Mouse (Mus musculus) frontal cortex, postnatal 25 days (tissue): ENCODE data around the gene Olfr456.
"Not testable (repeated sequence)": the region's sequence is repeated elsewhere in the genome, so short reads cannot be mapped to it uniquely, and the experiment has no call there.

Experiments used
- DNase-seq, 2 experiments: peaks; one replicate each; pipeline ENCODE4 v3.0.0; 2022; ENCODE audit warnings: low spot score in 2 of 2

Olfr456 gene

DNA sequence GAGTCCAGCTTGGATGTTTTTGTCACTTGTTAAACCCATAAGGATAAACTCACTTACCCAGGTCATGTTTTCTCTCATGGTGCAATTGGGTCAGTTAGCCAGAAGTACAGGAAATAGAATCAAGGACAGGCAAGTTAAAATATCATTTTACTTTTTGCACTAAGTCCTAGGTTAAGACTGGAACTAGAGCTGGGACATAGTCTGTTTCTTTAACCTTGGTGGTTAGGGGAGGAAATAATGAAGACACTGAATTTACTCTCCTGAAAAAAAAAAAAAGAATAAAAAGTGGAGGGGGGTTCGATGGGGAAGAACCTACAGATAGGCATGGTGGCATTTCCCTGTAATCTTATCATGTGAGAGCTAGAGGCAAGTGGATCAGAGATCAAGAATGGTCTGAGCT lies at the start of gene Olfr456:
Gene Olfr456, minus strand, starts transcription at position 101 of the 400 bp plus-strand sequence.
- no peak for DNase-seq

DNA sequence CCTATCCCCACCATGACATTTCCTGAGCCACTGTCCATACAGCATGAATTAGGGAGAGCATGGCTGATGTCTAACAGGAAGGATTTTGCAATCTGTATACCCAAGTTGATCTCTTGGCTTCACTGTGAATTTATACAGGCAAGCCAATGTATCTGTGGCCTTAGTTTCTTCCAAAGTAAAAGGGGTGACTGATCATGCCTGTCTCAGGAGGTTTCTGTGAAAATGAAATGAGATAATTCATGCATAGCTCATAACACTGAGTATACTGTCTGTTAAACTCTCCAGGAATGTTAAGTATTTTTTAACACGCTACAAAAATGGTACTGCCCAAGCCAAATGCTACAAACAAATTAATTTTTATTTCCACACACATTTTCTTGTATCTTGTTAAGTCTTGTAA lies 26.4 kb upstream of the Olfr456 start:
- DNase-seq: no peak

DNA sequence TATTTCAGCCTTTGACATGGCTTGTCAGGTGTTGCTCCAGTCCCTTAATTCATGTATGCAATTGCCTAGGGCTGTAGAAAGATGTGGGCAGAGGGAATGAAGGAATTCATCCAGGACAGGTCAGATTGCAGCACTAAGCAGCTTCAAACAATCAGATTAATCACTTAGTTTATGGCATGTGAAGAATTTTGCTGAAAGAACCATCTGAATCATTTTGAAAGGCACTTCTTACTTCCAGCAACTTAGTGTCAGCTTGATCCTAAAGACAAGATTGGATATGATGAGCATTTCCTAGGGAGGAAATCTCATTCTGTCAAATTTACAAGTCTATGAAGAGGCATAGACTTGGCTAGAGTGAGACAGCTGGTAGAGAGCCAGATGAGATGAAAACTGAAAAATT lies 22.3 kb upstream of the Olfr456 start:
- no peak for DNase-seq

DNA sequence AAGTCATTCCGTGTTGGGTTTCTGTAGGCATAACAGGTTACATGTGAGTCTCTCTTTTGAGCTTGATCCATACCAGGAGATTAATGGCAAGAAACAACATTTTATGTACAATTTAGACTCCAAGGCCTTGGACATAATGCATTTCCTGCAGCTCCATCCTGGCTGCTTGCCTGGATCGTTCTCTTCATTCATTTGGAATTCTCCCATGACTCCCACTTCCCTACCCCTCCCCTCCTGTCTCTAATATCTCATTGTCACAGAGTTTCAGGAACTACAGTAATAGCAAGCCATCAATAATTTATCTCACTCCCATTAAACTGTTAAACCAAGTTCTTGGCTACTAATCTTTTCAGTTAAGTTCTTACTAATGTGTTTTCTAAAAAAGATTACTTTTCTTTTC lies 16.5 kb upstream of the Olfr456 start:
- DNase-seq: no peak

DNA sequence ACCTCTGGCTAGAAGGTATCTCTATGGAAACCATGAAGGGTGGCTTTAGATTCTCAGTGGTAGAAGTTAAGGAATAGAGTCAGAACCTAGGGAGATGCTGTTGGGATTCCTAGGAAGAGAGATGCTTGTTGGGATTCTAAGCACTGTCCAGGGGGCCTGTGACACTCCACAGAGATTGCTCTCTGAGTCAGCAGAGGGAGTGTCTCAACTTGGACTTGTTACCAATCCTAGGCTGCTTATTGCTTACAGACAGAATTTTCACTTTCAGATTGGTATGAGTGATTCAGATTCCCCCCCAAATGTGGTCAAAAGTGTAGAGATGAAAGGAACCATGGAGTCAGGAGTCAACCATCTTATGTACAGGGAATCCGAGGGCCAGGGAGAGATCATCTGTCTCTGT lies 2.7 kb upstream of the Olfr456 start:
- no peak for DNase-seq

DNA sequence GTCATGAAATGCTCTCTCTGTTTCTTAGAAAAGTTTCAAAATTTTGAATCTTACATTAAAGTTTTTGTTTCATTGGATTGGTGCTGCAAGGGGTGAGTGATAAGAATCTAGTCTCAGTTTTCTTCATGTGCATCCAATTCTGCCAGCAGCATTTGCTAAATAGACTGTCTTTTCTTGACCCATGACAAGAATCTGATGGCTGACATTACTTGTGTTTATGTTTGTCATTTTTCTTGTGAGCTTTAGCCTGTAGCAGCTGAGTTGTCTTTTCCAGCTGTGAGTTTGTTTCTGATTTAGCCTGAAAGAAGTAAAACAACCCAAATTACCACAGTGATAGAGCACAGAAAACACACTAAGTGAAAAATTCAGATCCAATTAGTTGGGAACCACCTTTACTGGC lies 2.4 kb downstream of the Olfr456 start:
- no peak for DNase-seq

DNA sequence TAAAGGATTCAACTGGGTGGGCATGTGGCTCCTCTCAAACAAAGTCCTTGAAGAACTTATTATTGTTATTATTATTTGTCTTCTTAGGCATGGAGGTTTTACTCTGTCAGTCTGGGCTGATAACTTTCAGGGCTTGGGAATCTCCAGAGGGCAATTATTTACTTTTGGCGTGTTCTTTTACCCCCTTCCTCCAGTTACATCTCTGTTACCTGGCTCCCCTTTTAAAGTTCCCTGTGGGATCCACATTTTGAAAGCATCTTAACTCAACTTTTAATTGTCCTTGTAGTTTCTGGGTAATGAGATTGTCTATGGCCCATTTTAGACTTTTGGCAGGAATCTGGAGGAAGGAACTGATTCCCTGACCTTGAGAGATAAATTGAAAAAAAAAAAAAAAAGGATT lies 10.8 kb downstream of the Olfr456 start, which contains the start of gene Olfr457:
Gene Olfr457, minus strand, starts transcription at position 101 of the 400 bp plus-strand sequence.
- no peak for DNase-seq

DNA sequence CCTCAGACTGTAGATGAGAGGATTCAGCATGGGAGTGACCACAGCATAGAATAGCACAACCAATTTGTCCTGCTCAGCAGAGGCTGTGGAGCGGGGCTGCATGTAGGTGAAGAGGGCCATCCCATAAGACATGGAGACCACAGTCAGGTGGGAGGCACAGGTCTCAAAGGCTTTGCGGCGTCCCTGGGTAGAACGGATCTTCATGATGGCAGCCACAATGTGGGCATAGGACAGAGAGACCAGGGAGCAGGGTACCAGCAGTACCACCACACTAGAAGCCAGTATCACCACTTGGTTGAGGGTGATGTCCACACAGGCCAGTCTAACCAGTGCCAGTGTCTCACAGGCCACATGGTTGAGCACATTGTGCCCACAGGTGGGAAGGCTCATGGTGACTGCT lies 15.7 kb downstream of the Olfr456 start:
- not testable (repeated sequence) for DNase-seq

DNA sequence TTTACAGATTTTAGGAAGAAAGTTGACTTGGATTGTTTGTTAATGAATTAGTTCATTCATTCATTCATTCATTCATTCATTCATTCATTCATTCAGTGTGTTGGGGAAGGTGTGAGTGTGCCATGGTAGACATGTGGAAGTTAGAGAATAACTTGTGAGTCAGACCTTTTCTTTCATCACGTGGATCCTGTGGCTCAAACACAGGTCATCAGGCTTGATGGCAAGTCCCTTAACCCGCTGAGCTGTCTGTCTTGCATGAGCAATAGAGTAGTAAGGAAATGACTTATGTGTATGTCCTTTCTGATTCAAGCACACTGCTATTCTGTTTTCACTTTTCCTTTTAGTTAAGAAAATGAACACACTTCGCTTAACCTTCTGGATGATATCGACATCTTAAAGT lies 16.5 kb downstream of the Olfr456 start:
- DNase-seq: no peak

DNA sequence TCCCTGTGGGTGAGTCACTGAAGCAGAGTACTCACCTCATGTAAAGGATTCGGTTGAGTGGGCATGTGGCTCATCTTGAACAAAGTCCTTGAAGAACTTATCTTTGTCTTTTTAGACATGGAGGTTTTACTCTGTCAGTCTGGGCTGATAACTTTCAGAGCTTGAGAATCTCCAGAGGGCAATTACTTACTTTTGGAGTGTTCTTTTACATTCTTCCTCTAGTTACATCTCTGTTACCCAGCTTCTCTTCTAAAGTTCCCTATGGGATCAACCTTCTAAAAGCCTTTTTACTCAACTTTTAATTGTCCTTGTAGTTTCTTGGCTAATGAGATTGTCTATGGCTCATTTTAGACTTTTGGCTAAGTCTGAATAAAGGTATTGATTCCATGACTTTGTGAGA lies 21.9 kb downstream of the Olfr456 start, which contains the start of gene Olfr458:
Gene Olfr458, minus strand, starts transcription at position 101 of the 400 bp plus-strand sequence.
- no peak for DNase-seq

DNA sequence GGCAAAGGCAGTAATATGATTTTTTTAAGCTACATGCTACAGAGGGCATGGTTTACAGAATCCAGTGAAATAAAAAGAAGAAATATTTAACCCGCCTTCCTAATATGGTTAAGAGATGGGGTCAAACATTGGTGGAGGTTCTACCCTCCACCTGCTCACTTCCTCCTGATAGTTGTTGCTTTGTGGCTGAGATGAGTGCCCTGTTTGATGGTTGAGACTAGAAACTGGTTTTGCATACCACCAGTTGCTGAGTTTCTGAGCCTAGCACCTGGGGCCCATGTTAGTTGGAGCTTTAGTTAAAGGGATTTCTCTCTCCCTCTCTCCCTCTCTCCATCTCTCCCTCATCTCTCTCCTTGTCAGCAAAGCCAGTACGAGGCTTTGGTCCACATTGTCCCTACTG lies 39.6 kb downstream of the Olfr456 start:
- DNase-seq: no peak

DNA sequence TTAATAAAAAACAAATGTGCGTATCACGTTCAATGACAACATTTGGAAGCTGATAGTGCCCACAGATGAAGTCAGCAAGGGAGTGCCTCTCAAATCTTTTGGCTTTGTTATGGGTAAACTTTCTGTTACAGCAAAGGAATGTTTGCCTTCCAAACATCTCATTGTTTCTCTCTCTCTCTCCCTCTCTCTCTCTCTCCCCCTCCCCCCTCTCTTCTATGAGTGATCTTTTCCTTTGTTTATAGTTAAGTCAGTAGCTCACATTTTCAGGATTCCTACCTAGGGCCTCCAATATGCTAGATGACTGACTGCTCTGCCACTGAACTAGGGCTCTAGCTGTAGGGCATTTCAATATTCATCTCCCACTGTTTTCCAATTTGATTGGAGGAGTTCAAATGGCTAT lies 42.5 kb downstream of the Olfr456 start:
- DNase-seq: no peak

DNA sequence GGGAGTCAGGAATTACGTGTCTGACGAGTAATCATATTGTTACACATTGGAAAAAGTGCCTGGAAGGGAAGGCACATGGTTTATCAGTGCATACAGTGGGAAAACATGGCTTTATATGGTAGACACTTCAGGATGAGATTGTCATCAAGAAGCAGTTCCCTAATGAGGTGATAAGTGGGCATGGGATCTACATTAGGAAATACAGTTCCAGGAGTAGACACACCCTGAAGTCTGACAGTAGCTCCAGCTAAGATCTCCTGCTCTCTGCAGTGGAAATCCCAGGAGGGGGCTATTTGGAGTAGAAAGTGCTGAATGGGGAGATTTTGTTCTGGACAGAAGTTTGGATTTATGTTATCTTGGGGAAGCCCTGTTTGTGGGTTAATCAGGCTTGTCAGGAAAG lies 45.6 kb downstream of the Olfr456 start:
- DNase-seq: no peak
